Mouse (Mus musculus) kidney, adult 9 months (tissue): ENCODE data around the gene Nav1.

Experiments
- DNase-seq: peaks from one replicate; pipeline ENCODE4 v3.0.0; 2022

Gene Nav1

GRCm38 (mm10) chr1:135429901-135430668 lies 177.0 kb downstream of the Nav1 start, which contains the start of gene Ipo9:
Ipo9 (minus strand) TSS chr1:135430499.
- peak; percentile 91 for DNase-seq

- DNase-seq, result no peak
These were observed 179.7 kb downstream of the Nav1 start for GRCm38 (mm10) chr1:135427390-135427789.

- no peak for DNase-seq
These were observed 180.4 kb downstream of the Nav1 start for GRCm38 (mm10) chr1:135426645-135427044.

- DNase-seq, result no peak
These were observed 184.3 kb downstream of the Nav1 start for GRCm38 (mm10) chr1:135422772-135423171.

- no peak for DNase-seq
These were observed 193.1 kb downstream of the Nav1 start for GRCm38 (mm10) chr1:135413996-135414395.

- no peak for DNase-seq
These were observed 195.0 kb downstream of the Nav1 start for GRCm38 (mm10) chr1:135412130-135412529.

GRCm38 (mm10) chr1:135410967-135411366 lies 196.1 kb downstream of the Nav1 start:
- peak; percentile 62 for DNase-seq

- no peak for DNase-seq
These were observed 198.1 kb downstream of the Nav1 start for GRCm38 (mm10) chr1:135408973-135409372.

GRCm38 (mm10) chr1:135405356-135405755 lies 201.7 kb downstream of the Nav1 start:
- DNase-seq, result no peak

GRCm38 (mm10) chr1:135401452-135402110 lies 205.5 kb downstream of the Nav1 start:
- DNase-seq, result no peak

- no peak for DNase-seq
These were observed 207.6 kb downstream of the Nav1 start for GRCm38 (mm10) chr1:135399466-135399865.

GRCm38 (mm10) chr1:135385161-135385560 lies 221.9 kb downstream of the Nav1 start:
- DNase-seq, result no peak
